ENCODE assay signal across 1 mouse cellular context in genomic region chr7:25651281-25651680, GRCm38 (mm10).
TF ChIP-seq lines count a peak whose summit lies in the region.

No protein-coding gene starts in this region.

TF ChIP-seq in ES-E14, 5 proteins besides CTCF, POLR2A, EP300 and RAD21:
- no peak for TF ChIP-seq HCFC1 (IDR thresholded peaks at IDR 0.05; ENCODE audit: borderline replicate concordance, insufficient read depth, low read length)
- TF ChIP-seq MAFK (IDR thresholded peaks at IDR 0.05; ENCODE audit: insufficient read depth, low read depth, low read length): no peak
- TF ChIP-seq CHD2 (IDR thresholded peaks at IDR 0.05; ENCODE audit: low read depth, low read length): no peak
- TF ChIP-seq ZNF384 (IDR thresholded peaks at IDR 0.05; ENCODE audit: low read depth, low read length): no peak
- TF ChIP-seq ZC3H11A (IDR thresholded peaks at IDR 0.05; ENCODE audit: borderline replicate concordance, low read depth, low read length): no peak
